7 mouse cellular contexts compared by ENCODE assay signal in the genomic region with DNA sequence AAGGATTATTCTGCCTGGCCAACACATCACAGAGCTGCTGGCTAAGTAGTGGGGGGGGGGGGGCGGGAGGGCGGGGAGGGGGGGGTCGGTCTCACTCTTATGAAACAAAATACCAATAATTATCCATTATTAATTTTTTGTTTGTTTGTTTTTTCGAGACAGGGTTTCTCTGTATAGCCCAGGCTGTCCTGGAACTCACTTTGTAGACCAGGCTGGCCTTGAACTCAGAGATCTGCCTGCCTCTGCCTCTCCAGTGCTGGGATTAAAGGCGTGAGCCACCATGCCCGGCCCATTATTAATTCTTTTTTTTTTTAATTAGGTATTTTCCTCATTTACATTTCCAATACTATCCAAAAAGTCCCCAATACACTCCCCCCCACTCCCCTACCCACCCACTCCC. TPM values are rescaled to one million over a fixed set of nuclear protein-coding genes. Genes with fewer than 3 reads are reported as not detected.
DNase-seq lines count a peak whose midpoint lies in the region; ATAC-seq and TF ChIP-seq lines count a peak whose summit lies in the region.
"Not testable (repeated sequence)": the region's sequence is repeated elsewhere in the genome, so short reads cannot be mapped to it uniquely, and the experiment has no call there.

No protein-coding gene starts in this region.

- H3K27ac ChIP-seq in cortical plate, adult 2 months (ENCODE audit: insufficient read depth, low read length); heart, postnatal 0 days (ENCODE audit: low read depth); kidney, adult 2 months (ENCODE audit: insufficient read depth, low read depth, low read length); liver, adult 2 months (replicated peaks; ENCODE audit: insufficient read depth, low read depth, low read length); macrophage: not testable (repeated sequence)
- H3K27ac ChIP-seq in forebrain, embryonic 14.5 days (ENCODE audit: low read depth, low read length) = peak overlapping the region; percentile 39; the same call in 1 of the 2 replicates
- peak overlapping the region; percentile 18; the same call in 1 of the 2 replicates for H3K27ac ChIP-seq in neural tube, embryonic 13.5 days (replicated peaks)

- not testable (repeated sequence) for H3K4me1 ChIP-seq in cortical plate, adult 2 months (ENCODE audit: control insufficient read depth, insufficient read depth, low read length); forebrain, embryonic 14.5 days (ENCODE audit: control insufficient read depth, insufficient read depth, low read length); heart, postnatal 0 days (ENCODE audit: control insufficient read depth, insufficient read depth); kidney, adult 2 months (ENCODE audit: control insufficient read depth, insufficient read depth, low read length); liver, adult 2 months (ENCODE audit: control insufficient read depth, insufficient read depth, low read length)
- peaks cover 24% of the 10 kb centered on the region for H3K4me1 ChIP-seq in neural tube, embryonic 13.5 days (replicated peaks)

- not testable (repeated sequence) for ATAC-seq in forebrain, embryonic 14.5 days; heart, postnatal 0 days (ENCODE audit: insufficient read depth, low read depth)
- ATAC-seq in neural tube, embryonic 13.5 days (ENCODE audit: low read depth) = 0 out of 2 replicates have a peak, but pooled peaks have one; percentile 37

- H3K4me2 ChIP-seq in forebrain, embryonic 14.5 days (ENCODE audit: low read length) = peak overlapping the region; percentile 84
- peak overlapping the region; percentile 86 for H3K4me2 ChIP-seq in heart, postnatal 0 days (ENCODE audit: low read depth, low read length)
- peak overlapping the region; percentile 92 for H3K4me2 ChIP-seq in neural tube, embryonic 13.5 days

- not testable (repeated sequence) for DNase-seq in forebrain, embryonic 14.5 days (ENCODE audit: low spot score); heart, postnatal 0 days (ENCODE audit: low spot score); kidney, adult 2 months; liver, adult 2 months (ENCODE audit: extremely low read depth, low read depth, low spot score)

- peaks cover 68% of the 10 kb centered on the region for H3K36me3 ChIP-seq in forebrain, embryonic 14.5 days (ENCODE audit: control insufficient read depth, insufficient read depth, low read length)
- peaks cover 69% of the 10 kb centered on the region for H3K36me3 ChIP-seq in heart, postnatal 0 days (replicated peaks; ENCODE audit: control insufficient read depth, insufficient read depth, low read length)
- H3K36me3 ChIP-seq in kidney, adult 2 months (ENCODE audit: control insufficient read depth, insufficient read depth, low read length) = not testable (repeated sequence)
- H3K36me3 ChIP-seq in liver, adult 2 months (ENCODE audit: control insufficient read depth, insufficient read depth, low read length) = peaks cover 20% of the 10 kb centered on the region; the same call in 1 of the 2 replicates
- peaks cover 52% of the 10 kb centered on the region for H3K36me3 ChIP-seq in macrophage (ENCODE audit: inconsistent target)
- H3K36me3 ChIP-seq in neural tube, embryonic 13.5 days = peaks cover 73% of the 10 kb centered on the region

- not testable (repeated sequence) for H3K9me3 ChIP-seq in forebrain, embryonic 14.5 days (replicated peaks; ENCODE audit: control insufficient read depth, low read length); heart, postnatal 0 days (replicated peaks; ENCODE audit: control insufficient read depth, low read length); neural tube, embryonic 13.5 days

- peak overlapping the region; percentile 60 for H3K4me3 ChIP-seq in cortical plate, adult 2 months (ENCODE audit: insufficient read depth, low read length)
- H3K4me3 ChIP-seq in forebrain, embryonic 14.5 days (ENCODE audit: low read depth, low read length) = peak overlapping the region; percentile 72
- H3K4me3 ChIP-seq in heart, postnatal 0 days (ENCODE audit: low read depth, low read length) = peak overlapping the region; percentile 61
- H3K4me3 ChIP-seq in kidney, adult 2 months (ENCODE audit: insufficient read depth, low read depth, low read length) = peak overlapping the region; percentile 73
- H3K4me3 ChIP-seq in liver, adult 2 months (ENCODE audit: insufficient read depth, low read depth, low read length) = peak overlapping the region; percentile 72
- peak overlapping the region; percentile 70 for H3K4me3 ChIP-seq in macrophage (ENCODE audit: inconsistent target)
- peak overlapping the region; percentile 83 for H3K4me3 ChIP-seq in neural tube, embryonic 13.5 days

- not testable (repeated sequence) for TF ChIP-seq CTCF in cortical plate, adult 2 months (IDR thresholded peaks at IDR 0.05; ENCODE audit: extremely low read depth, insufficient read depth, low read length); heart, postnatal 0 days (IDR thresholded peaks at IDR 0.05; ENCODE audit: low read depth); kidney, adult 2 months (conservative IDR thresholded peaks at IDR 0.05; ENCODE audit: insufficient read depth, insufficient read length, low read depth, low read length); liver, adult 2 months (IDR thresholded peaks at IDR 0.05; ENCODE audit: low read depth, low read length)

- H3K27me3 ChIP-seq in forebrain, embryonic 14.5 days (replicated peaks; ENCODE audit: control insufficient read depth, insufficient read depth, low read length); heart, postnatal 0 days (ENCODE audit: control insufficient read depth, insufficient read depth, low read length); kidney, adult 2 months (replicated peaks; ENCODE audit: control insufficient read depth, insufficient read depth, low read length); liver, adult 2 months (ENCODE audit: control insufficient read depth, insufficient read depth, low read length); neural tube, embryonic 13.5 days: not testable (repeated sequence)

- WGBS in forebrain, embryonic 14.5 days = 31% methylated on average over 6 of the region's 6 CpGs
- WGBS in heart, postnatal 0 days = 36% methylated on average over 6 of the region's 6 CpGs
- 29% methylated on average over 6 of the region's 6 CpGs for WGBS in kidney, adult 2 months
- WGBS in liver, adult 2 months = 15% methylated on average over 6 of the region's 6 CpGs
- WGBS in macrophage (ENCODE audit: missing documents) = 61% methylated on average over 3 of the region's 6 CpGs
- 34% methylated on average over 6 of the region's 6 CpGs for WGBS in neural tube, embryonic 13.5 days

- not testable (repeated sequence) for TF ChIP-seq POLR2A in cortical plate, adult 2 months (IDR thresholded peaks at IDR 0.05; ENCODE audit: extremely low read depth, insufficient read depth, low read length); kidney, adult 2 months (IDR thresholded peaks at IDR 0.05; ENCODE audit: low read depth, low read length); liver, adult 2 months (IDR thresholded peaks at IDR 0.05; ENCODE audit: extremely low read depth, insufficient read depth, low read length)

- peak overlapping the region; percentile 81 for H3K9ac ChIP-seq in forebrain, embryonic 14.5 days (ENCODE audit: low read length)
- H3K9ac ChIP-seq in heart, postnatal 0 days (replicated peaks; ENCODE audit: low read depth, low read length); liver, adult 2 months (ENCODE audit: low read depth, low read length): not testable (repeated sequence)
- peak overlapping the region; percentile 81 for H3K9ac ChIP-seq in neural tube, embryonic 13.5 days

- TF ChIP-seq EP300 in heart, postnatal 0 days (IDR thresholded peaks at IDR 0.05; ENCODE audit: low read depth) = not testable (repeated sequence)

- H3K79me2 ChIP-seq in liver, adult 2 months (ENCODE audit: control insufficient read depth, insufficient read depth, low read length) = not testable (repeated sequence)
- H3K79me2 ChIP-seq in macrophage (ENCODE audit: inconsistent target) = peaks cover 17% of the 10 kb centered on the region; the same call in 1 of the 2 replicates

RNA-seq across cellular contexts. Expression of a gene that starts 0.4 kb away (rescaled TPM):
- polyA plus RNA-seq in cortical plate, adult 2 months (2012; rRNA removed) = 81.7 and 92.4 TPM in 2 replicates
- 15.7 and 27.1 TPM in 2 replicates for polyA plus RNA-seq in forebrain, embryonic 14.5 days (2014; fragmentation: Nextera tagmentation; extraction: Ambion mirVana)
- 9.6 and 24.1 TPM in 2 replicates for total RNA-seq in heart, postnatal 0 days (2014; rRNA removed; ENCODE audit: low replicate concordance)
- 7.8 and 8.1 TPM in 2 replicates for polyA plus RNA-seq in heart, postnatal 0 days (2015; fragmentation: Nextera tagmentation; extraction: Ambion mirVana)
- 21.9 and 25.2 TPM in 2 replicates for polyA plus RNA-seq in kidney, adult 2 months (2012; rRNA removed)
- 6.4 and 7.5 TPM in 2 replicates for total RNA-seq in liver, adult 2 months (2014; rRNA removed)
- polyA plus RNA-seq in liver, adult 2 months (2012; rRNA removed) = 9.1 and 14.3 TPM in 2 replicates
- total RNA-seq in macrophage (2018; cell fraction: chromatin; rRNA removed) = 100 to 1,000 TPM in 16 of 26 experiments, 10 to 100 TPM in 10; 34.5 to 187 (median 107) TPM
- 10 to 100 TPM in 3 of 26 experiments, 1 to 10 TPM in 23; 2.1 to 11.3 (median 6.4) TPM for total RNA-seq in macrophage (2018; cell fraction: cytosol; rRNA removed)
- total RNA-seq in macrophage (2018; cell fraction: nucleus; rRNA removed) = 100 to 1,000 TPM in 1 of 26 experiments, 10 to 100 TPM in 25; 13.2 to 113 (median 40.6) TPM
- 6.3 to 12.1 TPM (median 9.3 TPM) in 3 replicates for polyA plus RNA-seq in macrophage (2018)
- polyA plus RNA-seq in neural tube, embryonic 13.5 days (2015; fragmentation: Nextera tagmentation; extraction: Ambion mirVana) = 25.4 and 26.8 TPM in 2 replicates

RNA-seq across cellular contexts. Expression of a gene that starts 8.2 kb away (rescaled TPM):
- polyA plus RNA-seq in cortical plate, adult 2 months (2012; rRNA removed) = 284 and 325 TPM in 2 replicates
- polyA plus RNA-seq in forebrain, embryonic 14.5 days (2014; fragmentation: Nextera tagmentation; extraction: Ambion mirVana) = 149 and 152 TPM in 2 replicates
- 57.4 and 67.4 TPM in 2 replicates for total RNA-seq in heart, postnatal 0 days (2014; rRNA removed; ENCODE audit: low replicate concordance)
- 56.4 and 57.2 TPM in 2 replicates for polyA plus RNA-seq in heart, postnatal 0 days (2015; fragmentation: Nextera tagmentation; extraction: Ambion mirVana)
- polyA plus RNA-seq in kidney, adult 2 months (2012; rRNA removed) = 102 and 110 TPM in 2 replicates
- 31.5 and 32.8 TPM in 2 replicates for total RNA-seq in liver, adult 2 months (2014; rRNA removed)
- 41.0 and 45.0 TPM in 2 replicates for polyA plus RNA-seq in liver, adult 2 months (2012; rRNA removed)
- 100 to 1,000 TPM in 22 of 26 experiments, 10 to 100 TPM in 4; 68.8 to 214 (median 137) TPM for total RNA-seq in macrophage (2018; cell fraction: chromatin; rRNA removed)
- 10 to 100 TPM; 41.2 to 59.4 (median 47.3) TPM for total RNA-seq in macrophage (2018; cell fraction: cytosol; rRNA removed)
- 100 to 1,000 TPM in 15 of 26 experiments, 10 to 100 TPM in 11; 66.5 to 188 (median 107) TPM for total RNA-seq in macrophage (2018; cell fraction: nucleus; rRNA removed)
- polyA plus RNA-seq in macrophage (2018) = 47.5 to 55.2 TPM (median 47.7 TPM) in 3 replicates
- 158 and 164 TPM in 2 replicates for polyA plus RNA-seq in neural tube, embryonic 13.5 days (2015; fragmentation: Nextera tagmentation; extraction: Ambion mirVana)

RNA-seq across cellular contexts. Expression of a gene that starts 8.3 kb away (rescaled TPM):
- polyA plus RNA-seq in cortical plate, adult 2 months (2012; rRNA removed) = 102 TPM in 2 replicates
- 70.1 and 72.6 TPM in 2 replicates for polyA plus RNA-seq in forebrain, embryonic 14.5 days (2014; fragmentation: Nextera tagmentation; extraction: Ambion mirVana)
- 52.5 and 102 TPM in 2 replicates for total RNA-seq in heart, postnatal 0 days (2014; rRNA removed; ENCODE audit: low replicate concordance)
- 91.1 and 99.2 TPM in 2 replicates for polyA plus RNA-seq in heart, postnatal 0 days (2015; fragmentation: Nextera tagmentation; extraction: Ambion mirVana)
- 50.6 and 54.0 TPM in 2 replicates for polyA plus RNA-seq in kidney, adult 2 months (2012; rRNA removed)
- 38.2 and 40.8 TPM in 2 replicates for total RNA-seq in liver, adult 2 months (2014; rRNA removed)
- 35.7 and 52.0 TPM in 2 replicates for polyA plus RNA-seq in liver, adult 2 months (2012; rRNA removed)
- 100 to 1,000 TPM in 21 of 26 experiments, 10 to 100 TPM in 5; 66.6 to 178 (median 118) TPM for total RNA-seq in macrophage (2018; cell fraction: chromatin; rRNA removed)
- total RNA-seq in macrophage (2018; cell fraction: cytosol; rRNA removed) = 10 to 100 TPM; 40.1 to 56.4 (median 46.8) TPM
- 100 to 1,000 TPM in 2 of 26 experiments, 10 to 100 TPM in 24; 52.7 to 111 (median 73.5) TPM for total RNA-seq in macrophage (2018; cell fraction: nucleus; rRNA removed)
- 35.0 to 66.1 TPM (median 49.1 TPM) in 3 replicates for polyA plus RNA-seq in macrophage (2018)
- 96.5 and 97.6 TPM in 2 replicates for polyA plus RNA-seq in neural tube, embryonic 13.5 days (2015; fragmentation: Nextera tagmentation; extraction: Ambion mirVana)

RNA-seq across cellular contexts. Expression of a gene that starts 20.2 kb away (rescaled TPM):
- 5.2 and 5.3 TPM in 2 replicates for polyA plus RNA-seq in cortical plate, adult 2 months (2012; rRNA removed)
- 0.22 and 1.1 TPM in 2 replicates for polyA plus RNA-seq in forebrain, embryonic 14.5 days (2014; fragmentation: Nextera tagmentation; extraction: Ambion mirVana)
- total RNA-seq in heart, postnatal 0 days (2014; rRNA removed; ENCODE audit: low replicate concordance) = 1.5 TPM in 1 of 2 replicates, not detected in the other
- polyA plus RNA-seq in heart, postnatal 0 days (2015; fragmentation: Nextera tagmentation; extraction: Ambion mirVana) = 0.18 and 0.31 TPM in 2 replicates
- polyA plus RNA-seq in kidney, adult 2 months (2012; rRNA removed) = 2.1 and 2.5 TPM in 2 replicates
- total RNA-seq in liver, adult 2 months (2014; rRNA removed) = 0.81 and 0.92 TPM in 2 replicates
- polyA plus RNA-seq in liver, adult 2 months (2012; rRNA removed) = 0.40 and 0.84 TPM in 2 replicates
- 100 to 1,000 TPM in 24 of 26 experiments, 10 to 100 TPM in 2; 50.4 to 238 (median 171) TPM for total RNA-seq in macrophage (2018; cell fraction: chromatin; rRNA removed)
- 10 to 100 TPM; 17.1 to 38.7 (median 28.3) TPM for total RNA-seq in macrophage (2018; cell fraction: cytosol; rRNA removed)
- total RNA-seq in macrophage (2018; cell fraction: nucleus; rRNA removed) = 100 to 1,000 TPM in 9 of 26 experiments, 10 to 100 TPM in 17; 35.7 to 146 (median 88.2) TPM
- polyA plus RNA-seq in macrophage (2018) = 18.0 to 43.4 TPM (median 33.0 TPM) in 3 replicates
- polyA plus RNA-seq in neural tube, embryonic 13.5 days (2015; fragmentation: Nextera tagmentation; extraction: Ambion mirVana) = 1.3 and 2.0 TPM in 2 replicates

RNA-seq across cellular contexts. Expression of a gene that starts 28.1 kb away (rescaled TPM):
- polyA plus RNA-seq in cortical plate, adult 2 months (2012; rRNA removed) = 28.7 and 32.6 TPM in 2 replicates
- polyA plus RNA-seq in forebrain, embryonic 14.5 days (2014; fragmentation: Nextera tagmentation; extraction: Ambion mirVana) = 13.9 and 16.2 TPM in 2 replicates
- 16.7 and 22.0 TPM in 2 replicates for total RNA-seq in heart, postnatal 0 days (2014; rRNA removed; ENCODE audit: low replicate concordance)
- 10.2 and 11.0 TPM in 2 replicates for polyA plus RNA-seq in heart, postnatal 0 days (2015; fragmentation: Nextera tagmentation; extraction: Ambion mirVana)
- polyA plus RNA-seq in kidney, adult 2 months (2012; rRNA removed) = 28.2 and 37.5 TPM in 2 replicates
- total RNA-seq in liver, adult 2 months (2014; rRNA removed) = 2.4 and 4.4 TPM in 2 replicates
- 7.1 and 8.7 TPM in 2 replicates for polyA plus RNA-seq in liver, adult 2 months (2012; rRNA removed)
- total RNA-seq in macrophage (2018; cell fraction: chromatin; rRNA removed) = 10 to 100 TPM; 13.5 to 87.3 (median 47.3) TPM
- 10 to 100 TPM in 10 of 26 experiments, 1 to 10 TPM in 16; 4.2 to 12.6 (median 9.4) TPM for total RNA-seq in macrophage (2018; cell fraction: cytosol; rRNA removed)
- 10 to 100 TPM in 25 of 26 experiments, 1 to 10 TPM in 1; 8.8 to 57.6 (median 25.2) TPM for total RNA-seq in macrophage (2018; cell fraction: nucleus; rRNA removed)
- 7.1 to 9.4 TPM (median 9.3 TPM) in 3 replicates for polyA plus RNA-seq in macrophage (2018)
- 24.6 and 25.5 TPM in 2 replicates for polyA plus RNA-seq in neural tube, embryonic 13.5 days (2015; fragmentation: Nextera tagmentation; extraction: Ambion mirVana)
